In the genomic region with DNA sequence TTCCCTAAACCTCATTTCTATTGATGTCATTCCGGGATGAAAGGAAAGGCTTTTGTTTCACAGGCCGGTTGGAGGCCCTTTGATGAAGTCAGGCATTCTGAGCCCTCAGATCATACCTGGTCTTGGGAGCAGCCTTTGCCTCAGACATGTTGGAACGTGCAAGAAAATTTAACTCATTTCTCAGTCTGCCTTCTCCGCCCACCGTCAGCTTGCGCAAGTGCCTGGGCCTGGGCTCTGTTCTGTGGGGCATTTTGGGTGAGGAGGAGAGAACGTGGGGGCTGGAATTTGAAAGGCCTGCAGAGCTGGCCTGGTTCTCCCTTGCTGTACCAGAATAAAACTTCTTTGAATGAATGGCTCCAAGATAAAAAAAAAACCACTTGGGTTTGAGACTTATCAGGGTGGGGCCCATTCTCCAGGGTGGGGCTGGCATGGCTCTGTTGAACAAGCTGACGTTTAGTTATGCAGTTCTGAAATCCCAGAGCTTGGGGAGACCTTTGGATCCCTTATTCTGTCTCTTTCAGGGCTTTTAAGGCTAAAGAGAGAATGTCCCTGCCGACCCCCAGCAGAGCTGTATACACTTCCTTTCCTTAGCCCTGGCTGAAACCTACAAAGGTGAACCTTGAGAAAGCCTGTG, we compare ENCODE assay signal across 10 mouse cellular contexts.
DNase-seq lines count a peak whose midpoint lies in the region; ATAC-seq and TF ChIP-seq lines count a peak whose summit lies in the region.
"Had no signal": no experiment of that assay in that cellular context is flagged by ENCODE, and none has a peak within 500 bp of the region (broad histone marks: within the 10 kb centered on the region; RNA-seq: fewer than 3 reads in every experiment).

No protein-coding gene starts in this region.

- 48% methylated on average over 9 of the region's 9 CpGs for WGBS in hindbrain, embryonic 10.5 days
- 53% methylated on average over 9 of the region's 9 CpGs for WGBS in hindbrain, embryonic 12.5 days
- 67% methylated on average over 9 of the region's 9 CpGs for WGBS in kidney, embryonic 14.5 days

- ATAC-seq in hindbrain, embryonic 12.5 days (ENCODE audit: low FRiP score) = no peak
- no peak for ATAC-seq in kidney, embryonic 14.5 days (ENCODE audit: low FRiP score, low TSS enrichment)

- no peak overlapping the region for H3K9ac ChIP-seq in hindbrain, embryonic 12.5 days
- H3K9ac ChIP-seq in kidney, embryonic 14.5 days (ENCODE audit: low read depth, low read length) = no peak overlapping the region

- TF ChIP-seq CTCF in testis, adult 2 months (IDR thresholded peaks at IDR 0.05; ENCODE audit: control insufficient read depth, insufficient read depth, insufficient replicate concordance, low read depth, low read length) = no peak
- TF ChIP-seq CTCF in embryonic fibroblast, embryonic 13.5 days (IDR thresholded peaks at IDR 0.05; ENCODE audit: borderline replicate concordance, insufficient read depth, low read length) = no peak

- H3K4me2 ChIP-seq in hindbrain, embryonic 12.5 days (replicated peaks) = no peak overlapping the region
- no peak overlapping the region for H3K4me2 ChIP-seq in kidney, embryonic 14.5 days (replicated peaks; ENCODE audit: low read depth, low read length)

- H3K27ac ChIP-seq in hindbrain, embryonic 10.5 days = peak overlapping the region; percentile 53; the same call in 1 of the 2 replicates
- no peak overlapping the region for H3K27ac ChIP-seq in hindbrain, embryonic 12.5 days
- peak overlapping the region; percentile 73 for H3K27ac ChIP-seq in testis, adult 2 months (ENCODE audit: control insufficient read depth, insufficient read depth, low read depth, low read length)
- H3K27ac ChIP-seq in embryonic fibroblast, embryonic 13.5 days (ENCODE audit: insufficient read depth, low read length) = peak overlapping the region; percentile 63
- no peak overlapping the region for H3K27ac ChIP-seq in kidney, embryonic 14.5 days (ENCODE audit: low read depth, low read length)

- H3K4me3 ChIP-seq in hindbrain, embryonic 10.5 days = no peak overlapping the region
- no peak overlapping the region for H3K4me3 ChIP-seq in hindbrain, embryonic 12.5 days
- H3K4me3 ChIP-seq in testis, adult 2 months (ENCODE audit: control insufficient read depth, low read depth, low read length) = no peak overlapping the region
- no peak overlapping the region for H3K4me3 ChIP-seq in embryonic fibroblast, embryonic 13.5 days (ENCODE audit: insufficient read depth, low read length)
- no peak overlapping the region for H3K4me3 ChIP-seq in kidney, embryonic 14.5 days (ENCODE audit: low read length)

- peaks cover 22% of the 10 kb centered on the region for H3K4me1 ChIP-seq in hindbrain, embryonic 10.5 days (replicated peaks)
- peaks cover 14% of the 10 kb centered on the region for H3K4me1 ChIP-seq in hindbrain, embryonic 12.5 days
- peaks cover 8% of the 10 kb centered on the region for H3K4me1 ChIP-seq in testis, adult 2 months (ENCODE audit: control insufficient read depth, insufficient read depth, low read length)
- peaks cover 10% of the 10 kb centered on the region for H3K4me1 ChIP-seq in embryonic fibroblast, embryonic 13.5 days (ENCODE audit: control insufficient read depth, insufficient read depth, low read length)
- 0 out of 2 replicates have a peak, but pooled peaks cover 9% of the 10 kb centered on the region for H3K4me1 ChIP-seq in kidney, embryonic 14.5 days (ENCODE audit: control insufficient read depth, insufficient read depth, low read length)

- no peaks in the 10 kb centered on the region for H3K27me3 ChIP-seq in hindbrain, embryonic 10.5 days (ENCODE audit: insufficient read depth, poor library complexity, severe bottlenecking)
- H3K27me3 ChIP-seq in hindbrain, embryonic 12.5 days = no peaks in the 10 kb centered on the region
- no peaks in the 10 kb centered on the region for H3K27me3 ChIP-seq in testis, adult 2 months (ENCODE audit: control insufficient read depth, insufficient read depth, low read length)
- H3K27me3 ChIP-seq in kidney, embryonic 14.5 days (ENCODE audit: control insufficient read depth, insufficient read depth, low read length) = no peaks in the 10 kb centered on the region

- H3K9me3 ChIP-seq in hindbrain, embryonic 10.5 days = no peaks in the 10 kb centered on the region
- H3K9me3 ChIP-seq in hindbrain, embryonic 12.5 days (replicated peaks) = no peaks in the 10 kb centered on the region
- H3K9me3 ChIP-seq in kidney, embryonic 14.5 days (ENCODE audit: control insufficient read depth, low read length) = no peaks in the 10 kb centered on the region

- TF ChIP-seq POLR2A in testis, adult 2 months (IDR thresholded peaks at IDR 0.05; ENCODE audit: control insufficient read depth, low read depth, low read length) = no peak
- no peak for TF ChIP-seq POLR2A in embryonic fibroblast, embryonic 13.5 days (IDR thresholded peaks at IDR 0.05; ENCODE audit: low read depth, low read length)

- no peaks in the 10 kb centered on the region for H3K36me3 ChIP-seq in hindbrain, embryonic 10.5 days
- H3K36me3 ChIP-seq in hindbrain, embryonic 12.5 days = no peaks in the 10 kb centered on the region
- H3K36me3 ChIP-seq in testis, adult 2 months (ENCODE audit: control insufficient read depth, insufficient read depth, low read length) = no peaks in the 10 kb centered on the region
- no peaks in the 10 kb centered on the region for H3K36me3 ChIP-seq in kidney, embryonic 14.5 days (ENCODE audit: control insufficient read depth, insufficient read depth, low read length)

- no peak for DNase-seq in hindbrain, embryonic 10.5 days (ENCODE audit: low spot score)
- no peak for DNase-seq in testis, postnatal 14 days (ENCODE audit: low spot score)
- DNase-seq in urinary bladder, postnatal 25 days (ENCODE audit: low spot score) = peak; percentile 44
- no peak for DNase-seq in adipocyte (ENCODE audit: low spot score)
- DNase-seq: adrenal gland, postnatal 10 days; thymus, postnatal 14 days had no signal

Comparison
In these comparisons a context has a peak if more than half of its experiments do, and no peak if none do; other contexts are left out.
1. H3K27ac ChIP-seq: peak in hindbrain, embryonic 10.5 days (single experiment), testis, adult 2 months (single experiment) and embryonic fibroblast, embryonic 13.5 days (single experiment); none in hindbrain, embryonic 12.5 days (single experiment) and kidney, embryonic 14.5 days (single experiment).